Mouse (Mus musculus) Muller cell, postnatal 12 days (primary cell): ENCODE results near the gene Taok2.
A peak's percentile ranks its signal among the peaks of the same experiment; 100 is the strongest.
"Not testable (repeated sequence)": the region's sequence is repeated elsewhere in the genome, so short reads cannot be mapped to it uniquely, and the experiment has no call there.

ENCODE experiments used
- DNase-seq: peaks from one replicate; pipeline ENCODE4 v3.0.0-alpha.2; 2015; ENCODE audit errors: inconsistent ontology term

Taok2 gene

GRCm38 (mm10) chr7:126884286-126885164 is at the start of gene Taok2:
Gene Taok2 (minus strand): TSS chr7:126884703.
- peak; percentile 100 for DNase-seq

GRCm38 (mm10) chr7:126932652-126933051 is 48.1 kb upstream of the Taok2 start:
- no peak for DNase-seq

- no peak for DNase-seq
These were observed 44.5 kb upstream of the Taok2 start for GRCm38 (mm10) chr7:126929046-126929445.

GRCm38 (mm10) chr7:126928384-126929037 is 44.0 kb upstream of the Taok2 start, which contains the start of gene Kctd13:
Gene Kctd13 (plus strand): TSS chr7:126928879.
- DNase-seq = peak; percentile 97

- DNase-seq = no peak
These were observed 41.8 kb upstream of the Taok2 start for GRCm38 (mm10) chr7:126926299-126926698.

- no peak for DNase-seq
These were observed 39.5 kb upstream of the Taok2 start for GRCm38 (mm10) chr7:126923999-126924398.

GRCm38 (mm10) chr7:126922624-126923060 is 38.1 kb upstream of the Taok2 start, which contains the start of gene Tmem219:
Gene Tmem219 (minus strand): TSS chr7:126922917.
- peak; percentile 89 for DNase-seq

GRCm38 (mm10) chr7:126921563-126921962 is 37.1 kb upstream of the Taok2 start:
- no peak for DNase-seq

GRCm38 (mm10) chr7:126919973-126920372 is 35.5 kb upstream of the Taok2 start:
- no peak for DNase-seq

GRCm38 (mm10) chr7:126918356-126918755 is 33.9 kb upstream of the Taok2 start:
- not testable (repeated sequence) for DNase-seq

- DNase-seq = no peak
These were observed 30.3 kb upstream of the Taok2 start for GRCm38 (mm10) chr7:126914844-126915243.

GRCm38 (mm10) chr7:126905590-126905989 is 21.1 kb upstream of the Taok2 start:
- DNase-seq = peak; percentile 26

- DNase-seq = not testable (repeated sequence)
These were observed 15.3 kb upstream of the Taok2 start for GRCm38 (mm10) chr7:126899781-126900180.

GRCm38 (mm10) chr7:126898102-126898990 is 13.8 kb upstream of the Taok2 start:
- DNase-seq = peak; percentile 96

GRCm38 (mm10) chr7:126897390-126898101 is 13.0 kb upstream of the Taok2 start:
- no peak for DNase-seq

GRCm38 (mm10) chr7:126896912-126897311 is 12.4 kb upstream of the Taok2 start:
- DNase-seq = no peak

GRCm38 (mm10) chr7:126888852-126889251 is 4.3 kb upstream of the Taok2 start:
- DNase-seq = no peak

- no peak for DNase-seq
These were observed 2.8 kb upstream of the Taok2 start for GRCm38 (mm10) chr7:126887281-126887680.

- DNase-seq = peak; percentile 20
These were observed 747 bp downstream of the Taok2 start for GRCm38 (mm10) chr7:126883731-126884181.

- DNase-seq = no peak
These were observed 3.5 kb downstream of the Taok2 start for GRCm38 (mm10) chr7:126881040-126881439.

- DNase-seq = no peak
These were observed 7.3 kb downstream of the Taok2 start for GRCm38 (mm10) chr7:126877239-126877638.
